Mouse (Mus musculus) heart, embryonic 15.5 days (tissue): ENCODE results near the gene Dennd5b. TPM values are rescaled to one million over a fixed set of nuclear protein-coding genes. Genes with fewer than 3 reads are reported as not detected.
"Not testable (repeated sequence)": the region's sequence is repeated elsewhere in the genome, so short reads cannot be mapped to it uniquely, and the experiment has no call there.

Experiments
- ATAC-seq: fragments of 200-750 bp; cut with Nextera tagmentation; replicated peaks from 2 replicates; pipeline ENCODE4 v1.8.0; 2017; ENCODE audit warnings: low read depth, moderate TSS enrichment; ENCODE audit not compliant: insufficient number of reproducible peaks, insufficient read depth, low FRiP score
- H3K27ac ChIP-seq: fragments of 300-500 bp; sonication (generic); 2 replicates; pipeline ENCODE4 v1.5.1; 2015; ENCODE audit warnings: mild to moderate bottlenecking, inconsistent platforms
- H3K27me3 ChIP-seq: fragments of 300-500 bp; sonication (generic); 2 replicates; pipeline ENCODE4 v1.6.1; 2015; ENCODE audit warnings: inconsistent platforms
- H3K36me3 ChIP-seq: fragments of 300-500 bp; sonication (generic); 2 replicates; pipeline ENCODE4 v1.6.1; 2015; ENCODE audit warnings: mild to moderate bottlenecking, inconsistent platforms
- H3K4me1 ChIP-seq: fragments of 300-500 bp; sonication (generic); replicated peaks from 2 replicates; pipeline ENCODE4 v1.6.1; 2015; ENCODE audit warnings: inconsistent platforms
- H3K4me2 ChIP-seq: fragments of 300-500 bp; sonication (generic); 2 replicates; pipeline ENCODE4 v1.6.1; 2015; ENCODE audit warnings: inconsistent platforms, mild to moderate bottlenecking, moderate library complexity
- H3K4me3 ChIP-seq: fragments of 300-500 bp; sonication (generic); 2 replicates; pipeline ENCODE4 v1.5.1; 2015; ENCODE audit warnings: mild to moderate bottlenecking, inconsistent platforms
- H3K9ac ChIP-seq: fragments of 300-500 bp; sonication (generic); 2 replicates; pipeline ENCODE4 v1.6.1; 2015; ENCODE audit warnings: mild to moderate bottlenecking, inconsistent platforms
- H3K9me3 ChIP-seq: fragments of 300-500 bp; sonication (generic); replicated peaks from 2 replicates; pipeline ENCODE4 v1.6.1; 2016; ENCODE audit warnings: inconsistent platforms
- WGBS: fragments of 180-500 bp; shearing (Covaris S2); methylation state at CpG from one replicate; pipeline ENCODE4 v1.1.7; 2015; ENCODE audit warnings: mixed read lengths; 5-methylcytosine and 5-hydroxymethylcytosine counted together
- polyA plus RNA-seq: library from polyadenylated mRNA; unstranded; fragments of >200 nt; fragmentation: Nextera tagmentation; extraction: Ambion mirVana; gene quantifications from 2 replicates; pipeline ENCODE4 v1.2.1, GENCODE M21; 2015

Dennd5b gene
- polyA plus RNA-seq, 1 experiment from 2014 or later: 6.0 TPM

GRCm38 (mm10) chr6:149132311-149133077 is 31.0 kb upstream of the Dennd5b start:
- H3K9ac ChIP-seq: no peak overlapping the region
- no peaks in the 10 kb centered on the region for H3K9me3 ChIP-seq
- no peaks in the 10 kb centered on the region for H3K27me3 ChIP-seq
- peaks cover 13% of the 10 kb centered on the region; the same call in 1 of the 2 replicates for H3K4me1 ChIP-seq
- no peak overlapping the region for H3K4me2 ChIP-seq
- H3K27ac ChIP-seq: no peak overlapping the region
- H3K4me3 ChIP-seq: no peak overlapping the region
- no peaks in the 10 kb centered on the region for H3K36me3 ChIP-seq
- 28% methylated on average over 5 of the region's 5 CpGs for WGBS
- ATAC-seq: no peak

- H3K4me1 ChIP-seq: peaks cover 13% of the 10 kb centered on the region; the same call in 1 of the 2 replicates
- ATAC-seq: no peak
- WGBS: 44% methylated on average over 3 of the region's 3 CpGs
- H3K9me3 ChIP-seq: no peaks in the 10 kb centered on the region
- no peak overlapping the region for H3K9ac ChIP-seq
- H3K4me3 ChIP-seq: no peak overlapping the region
- no peaks in the 10 kb centered on the region for H3K27me3 ChIP-seq
- H3K27ac ChIP-seq: no peak overlapping the region
- no peak overlapping the region for H3K4me2 ChIP-seq
- H3K36me3 ChIP-seq: no peaks in the 10 kb centered on the region
These were observed 29.6 kb upstream of the Dennd5b start for GRCm38 (mm10) chr6:149131111-149131510.

DNA sequence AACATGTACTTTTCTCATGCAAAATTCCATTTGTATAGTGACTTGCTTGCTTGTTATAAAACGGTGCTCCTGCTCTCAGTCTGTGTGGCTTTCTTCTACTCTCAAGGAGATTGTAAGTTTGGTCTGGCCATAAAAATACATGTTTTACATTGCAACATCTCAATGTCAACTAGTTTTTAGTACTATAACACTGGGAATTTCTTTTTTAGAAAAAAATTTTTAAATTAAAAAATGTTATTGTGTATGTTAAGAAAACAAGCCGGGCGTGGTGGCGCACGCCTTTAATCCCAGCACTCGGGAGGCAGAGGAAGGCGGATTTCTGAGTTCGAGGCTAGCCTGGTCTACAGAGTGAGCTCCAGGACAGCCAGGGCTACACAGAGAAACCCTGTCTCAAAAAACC is 28.4 kb upstream of the Dennd5b start, which contains the start of gene Gm10203:
Gene Gm10203, plus strand, starts transcription at position 301 of the 400 bp plus-strand sequence.
- H3K4me1 ChIP-seq: peaks cover 12% of the 10 kb centered on the region; the same call in 1 of the 2 replicates
- not testable (repeated sequence) for H3K4me3 ChIP-seq, H3K4me2 ChIP-seq, ATAC-seq, H3K36me3 ChIP-seq, H3K27ac ChIP-seq, H3K9ac ChIP-seq, H3K27me3 ChIP-seq, H3K9me3 ChIP-seq
- 83% methylated on average over 8 of the region's 8 CpGs for WGBS

DNA sequence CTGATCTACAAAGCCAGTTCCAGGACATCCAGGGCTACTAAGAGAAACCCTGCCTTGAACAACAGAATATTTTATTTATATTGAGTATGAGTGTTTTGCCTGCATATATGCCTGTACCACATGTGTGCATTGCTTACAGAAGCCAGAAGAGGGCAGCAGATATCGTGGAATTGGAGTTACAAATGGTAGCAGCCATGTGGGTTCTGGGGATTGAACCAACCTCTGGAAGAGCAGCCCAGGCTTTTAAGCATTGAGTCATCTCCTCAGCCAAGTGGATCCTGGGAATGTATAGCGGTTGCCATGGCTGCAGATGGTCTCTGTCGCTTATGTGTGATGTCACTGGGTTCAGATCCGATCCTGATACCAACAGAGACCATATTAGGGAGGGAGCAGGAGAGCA is 25.2 kb upstream of the Dennd5b start:
- Histone ChIP-seq H3K36me3 (no peaks in the 10 kb centered on the region), H3K4me2 (no peak overlapping the region), H3K27ac (no peak overlapping the region), H3K27me3 (no peaks in the 10 kb centered on the region), H3K4me3 (no peak overlapping the region), H3K4me1 (no peaks in the 10 kb centered on the region), H3K9me3 (no peaks in the 10 kb centered on the region), H3K9ac (no peak overlapping the region)
- no peak for ATAC-seq
- 65% methylated on average over 4 of the region's 4 CpGs for WGBS

DNA sequence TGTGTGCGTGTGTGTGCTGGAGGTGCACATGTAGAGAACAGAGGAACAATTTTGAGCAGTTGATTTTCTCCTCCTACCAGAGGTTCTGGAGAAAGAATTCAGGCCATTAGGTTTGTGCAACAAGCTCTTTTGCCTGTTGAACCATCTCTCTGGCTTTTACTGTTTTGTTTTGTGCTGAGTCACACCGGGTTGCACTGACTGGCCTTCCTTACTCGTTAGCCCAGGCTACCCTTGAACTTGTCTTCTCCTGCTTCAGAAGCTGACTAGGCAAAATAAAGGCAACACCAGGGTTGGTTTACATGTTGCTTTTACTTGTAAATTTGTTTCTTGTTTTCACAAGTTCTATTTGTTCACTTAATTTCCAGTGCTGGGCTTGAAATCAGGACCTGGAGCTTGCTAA is 21.6 kb upstream of the Dennd5b start:
- Histone ChIP-seq H3K36me3 (no peaks in the 10 kb centered on the region), H3K9ac (no peak overlapping the region), H3K4me1 (no peaks in the 10 kb centered on the region), H3K27me3 (no peaks in the 10 kb centered on the region), H3K9me3 (no peaks in the 10 kb centered on the region), H3K4me3 (no peak overlapping the region), H3K27ac (no peak overlapping the region), H3K4me2 (no peak overlapping the region)
- ATAC-seq: no peak
- WGBS: 80% methylated on average over 3 of the region's 3 CpGs

- WGBS: 34% methylated on average over 2 of the region's 2 CpGs
- H3K9me3 ChIP-seq: no peaks in the 10 kb centered on the region
These were observed 18.4 kb upstream of the Dennd5b start for GRCm38 (mm10) chr6:149119853-149120252.

DNA sequence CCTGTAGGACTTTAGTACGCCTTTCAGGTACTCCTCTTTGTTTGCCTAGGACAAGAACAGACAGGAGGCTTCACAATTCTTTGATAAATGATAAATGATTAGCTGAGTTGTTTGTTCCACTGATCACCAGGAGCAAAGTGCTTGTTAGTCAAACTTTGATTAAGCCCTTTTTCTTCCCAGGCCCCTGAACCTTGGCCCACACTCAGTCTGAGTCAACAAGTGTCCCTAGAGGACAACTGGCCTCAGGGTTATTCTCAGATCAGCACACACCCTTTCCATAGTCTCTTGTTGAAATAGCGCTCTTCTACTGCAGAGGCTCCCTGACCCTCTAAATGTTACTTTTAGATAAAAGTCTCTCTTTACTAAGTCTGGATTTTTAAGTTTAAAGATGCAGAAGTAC is 17.5 kb upstream of the Dennd5b start:
- Histone ChIP-seq H3K4me1 (no peaks in the 10 kb centered on the region), H3K4me3 (no peak overlapping the region), H3K4me2 (no peak overlapping the region)

More at GRCm38 (mm10) chr6:149119853-149120252, 18.4 kb upstream of the Dennd5b start:
- no peak overlapping the region for H3K4me2 ChIP-seq
- H3K27ac ChIP-seq: no peak overlapping the region
- H3K36me3 ChIP-seq: no peaks in the 10 kb centered on the region
- ATAC-seq: peak; percentile 58; the same call in 1 of the 2 replicates
- H3K4me1 ChIP-seq: no peaks in the 10 kb centered on the region
- no peaks in the 10 kb centered on the region for H3K27me3 ChIP-seq
- H3K9ac ChIP-seq: no peak overlapping the region
- H3K4me3 ChIP-seq: no peak overlapping the region

DNA sequence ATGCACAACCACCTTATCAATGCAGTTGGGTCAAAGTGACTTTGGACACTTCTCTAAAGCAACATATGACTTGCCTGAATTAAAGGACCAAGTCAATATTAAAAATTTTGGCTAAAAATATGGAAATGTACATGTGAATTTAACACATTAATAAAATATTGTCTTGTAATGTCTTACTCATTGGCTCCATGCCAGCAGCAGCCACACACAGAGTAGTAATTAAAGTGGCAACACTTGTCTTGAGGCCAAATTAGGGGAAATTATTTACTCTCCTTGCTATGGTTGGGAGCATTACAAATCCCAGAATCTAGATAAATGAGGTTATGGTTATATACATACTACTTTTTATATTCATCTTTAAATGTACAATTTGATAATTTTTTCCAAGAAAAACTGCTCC is 15.5 kb upstream of the Dennd5b start:
- ATAC-seq: no peak
- no peak overlapping the region for H3K27ac ChIP-seq
- H3K4me2 ChIP-seq: no peak overlapping the region
- no peaks in the 10 kb centered on the region for H3K36me3 ChIP-seq
- no peaks in the 10 kb centered on the region for H3K9me3 ChIP-seq
- H3K4me3 ChIP-seq: no peak overlapping the region
- no peaks in the 10 kb centered on the region for H3K27me3 ChIP-seq
- H3K9ac ChIP-seq: no peak overlapping the region
- H3K4me1 ChIP-seq: no peaks in the 10 kb centered on the region

More for the DNA sequence above, 17.5 kb upstream of the Dennd5b start:
- Histone ChIP-seq H3K9me3 (no peaks in the 10 kb centered on the region), H3K27me3 (no peaks in the 10 kb centered on the region), H3K9ac (no peak overlapping the region), H3K36me3 (no peaks in the 10 kb centered on the region), H3K27ac (no peak overlapping the region)
- WGBS: 49% methylated on average over 2 of the region's 2 CpGs
- ATAC-seq: no peak

GRCm38 (mm10) chr6:149108909-149109308 is 7.4 kb upstream of the Dennd5b start:
- WGBS: 58% methylated on average over 2 of the region's 2 CpGs
- Histone ChIP-seq H3K9ac (no peak overlapping the region), H3K4me2 (no peak overlapping the region), H3K27ac (no peak overlapping the region), H3K27me3 (no peaks in the 10 kb centered on the region), H3K9me3 (no peaks in the 10 kb centered on the region), H3K36me3 (no peaks in the 10 kb centered on the region), H3K4me3 (no peak overlapping the region), H3K4me1 (no peaks in the 10 kb centered on the region)
- ATAC-seq: no peak

GRCm38 (mm10) chr6:149107615-149108014 is 6.1 kb upstream of the Dennd5b start:
- Histone ChIP-seq H3K27ac (no peak overlapping the region), H3K36me3 (no peaks in the 10 kb centered on the region), H3K4me3 (no peak overlapping the region), H3K9ac (no peak overlapping the region), H3K9me3 (no peaks in the 10 kb centered on the region), H3K4me2 (no peak overlapping the region), H3K4me1 (no peaks in the 10 kb centered on the region), H3K27me3 (no peaks in the 10 kb centered on the region)
- no peak for ATAC-seq
- WGBS: 65% methylated on average over 3 of the region's 3 CpGs

GRCm38 (mm10) chr6:149103451-149103850 is 2.0 kb upstream of the Dennd5b start:
- no peak overlapping the region for H3K9ac ChIP-seq
- H3K36me3 ChIP-seq: no peaks in the 10 kb centered on the region
- H3K27me3 ChIP-seq: no peaks in the 10 kb centered on the region
- no peaks in the 10 kb centered on the region for H3K9me3 ChIP-seq
- H3K27ac ChIP-seq: no peak overlapping the region
- ATAC-seq: no peak
- 88% methylated on average over 1 of the region's 1 CpGs for WGBS
- 0 out of 2 replicates have a peak, but pooled peaks cover 4% of the 10 kb centered on the region for H3K4me1 ChIP-seq
- H3K4me3 ChIP-seq: no peak overlapping the region
- H3K4me2 ChIP-seq: no peak overlapping the region

DNA sequence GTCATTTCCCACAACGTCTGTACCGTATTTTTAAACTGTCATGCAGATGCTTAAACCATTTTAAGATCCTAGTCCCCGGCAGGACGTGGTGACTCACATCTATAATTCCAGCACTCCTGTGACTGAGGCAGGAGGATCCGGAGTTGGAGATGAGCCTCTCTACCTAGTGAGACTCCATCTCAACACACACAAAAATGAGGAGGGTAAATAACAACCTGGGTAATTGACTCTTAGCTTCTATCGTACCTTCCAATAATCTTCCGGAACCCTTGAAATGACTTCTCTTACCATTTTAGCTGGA is 413 bp upstream of the Dennd5b start:
- Histone ChIP-seq H3K27me3 (no peaks in the 10 kb centered on the region), H3K4me2 (peak overlapping the region; percentile 70), H3K9me3 (no peaks in the 10 kb centered on the region), H3K4me1 (0 out of 2 replicates have a peak, but pooled peaks cover 4% of the 10 kb centered on the region), H3K4me3 (peak overlapping the region; percentile 98), H3K27ac (peak overlapping the region; percentile 97), H3K36me3 (no peaks in the 10 kb centered on the region), H3K9ac (peak overlapping the region; percentile 90)
- WGBS: 16% methylated on average over 7 of the region's 7 CpGs
- no peak for ATAC-seq
